9 mouse cellular contexts compared by ENCODE assay signal in genomic region chr10:69371441-69371840, GRCm38 (mm10). TPM values are rescaled to one million over a fixed set of nuclear protein-coding genes. Genes with fewer than 3 reads are reported as not detected.
DNase-seq lines count a peak whose midpoint lies in the region; ATAC-seq lines count a peak whose summit lies in the region.
"Had no signal": no experiment of that assay in that cellular context is flagged by ENCODE, and none has a peak within 500 bp of the region (broad histone marks: within the 10 kb centered on the region; RNA-seq: fewer than 3 reads in every experiment).

No protein-coding gene starts in this region.

- DNase-seq in frontal cortex, postnatal 10 days (ENCODE audit: low spot score in 2 of 2), result no peak
- peak; percentile 69 for DNase-seq in neural tube, embryonic 10.5 days (ENCODE audit: extremely low spot score, low spot score)
- DNase-seq in cerebellum, postnatal 10 days, result peak; percentile 70 to 74
- DNase-seq in kidney, postnatal 36 days, result peak; percentile 19 to 74
- peak; percentile 71 for DNase-seq in neural tube, embryonic 11.5 days (ENCODE audit: low spot score)
- DNase-seq in natural killer cell, adult 2 months (ENCODE audit: low spot score in 2 of 2), result no peak

- H3K36me3 ChIP-seq in neural tube, embryonic 15.5 days, result no peaks in the 10 kb centered on the region
- no peaks in the 10 kb centered on the region for H3K36me3 ChIP-seq in neural tube, embryonic 11.5 days (ENCODE audit: control insufficient read depth, insufficient read depth, low read length)
- H3K36me3 ChIP-seq: neural tube, embryonic 12.5 days had no signal

- no peaks in the 10 kb centered on the region for H3K27me3 ChIP-seq in neural tube, embryonic 15.5 days (replicated peaks)
- no peaks in the 10 kb centered on the region for H3K27me3 ChIP-seq in neural tube, embryonic 11.5 days (ENCODE audit: control insufficient read depth, insufficient read depth, low read length)
- H3K27me3 ChIP-seq: neural tube, embryonic 12.5 days had no signal

- H3K4me3 ChIP-seq in neural tube, embryonic 15.5 days (replicated peaks), result no peak overlapping the region
- no peak overlapping the region for H3K4me3 ChIP-seq in neural tube, embryonic 11.5 days (ENCODE audit: low read depth, low read length)
- H3K4me3 ChIP-seq: neural tube, embryonic 12.5 days had no signal

- H3K4me2 ChIP-seq in neural tube, embryonic 15.5 days, result no peak overlapping the region
- H3K4me2 ChIP-seq in neural tube, embryonic 11.5 days (ENCODE audit: low read depth), result no peak overlapping the region
- H3K4me2 ChIP-seq: neural tube, embryonic 12.5 days had no signal

- H3K9me3 ChIP-seq in neural tube, embryonic 15.5 days (replicated peaks), result no peaks in the 10 kb centered on the region
- H3K9me3 ChIP-seq in neural tube, embryonic 11.5 days (ENCODE audit: control insufficient read depth, low read length), result no peaks in the 10 kb centered on the region
- H3K9me3 ChIP-seq: neural tube, embryonic 12.5 days had no signal

- no peak overlapping the region for H3K9ac ChIP-seq in neural tube, embryonic 15.5 days (replicated peaks)
- H3K9ac ChIP-seq in neural tube, embryonic 11.5 days (ENCODE audit: low read length), result no peak overlapping the region
- H3K9ac ChIP-seq: neural tube, embryonic 12.5 days had no signal

- H3K4me1 ChIP-seq in neural tube, embryonic 15.5 days, result no peaks in the 10 kb centered on the region
- no peaks in the 10 kb centered on the region for H3K4me1 ChIP-seq in neural tube, embryonic 11.5 days (ENCODE audit: control insufficient read depth, insufficient read depth, low read length)
- H3K4me1 ChIP-seq: neural tube, embryonic 12.5 days had no signal

- 19% methylated on average over 10 of the region's 10 CpGs for WGBS in neural tube, embryonic 15.5 days
- 14% methylated on average over 10 of the region's 10 CpGs for WGBS in neural tube, embryonic 11.5 days

- ATAC-seq in frontal cortex, adult (ENCODE audit: low TSS enrichment), result peak; percentile 60; the same call in 1 of the 2 replicates
- ATAC-seq in neural tube, embryonic 15.5 days (ENCODE audit: low FRiP score), result no peak
- ATAC-seq in neural tube, embryonic 11.5 days (ENCODE audit: insufficient read depth, low FRiP score, low TSS enrichment), result no peak

- H3K27ac ChIP-seq in neural tube, embryonic 15.5 days (replicated peaks), result no peak overlapping the region
- no peak overlapping the region for H3K27ac ChIP-seq in neural tube, embryonic 11.5 days (ENCODE audit: low read depth, low read length)
- H3K27ac ChIP-seq: neural tube, embryonic 12.5 days had no signal

RNA-seq across cellular contexts. Expression of gene Cdk1, which starts 18.7 kb away (rescaled TPM):
- 54.8 and 142 TPM in 2 replicates for polyA plus RNA-seq in neural tube, embryonic 15.5 days (2015; fragmentation: Nextera tagmentation; extraction: Ambion mirVana)
- 370 and 374 TPM in 2 replicates for polyA plus RNA-seq in neural tube, embryonic 11.5 days (2014; fragmentation: Nextera tagmentation; extraction: Ambion mirVana)

RNA-seq across cellular contexts. Expression of gene Ank3, which starts 27.1 kb away (rescaled TPM):
- 84.8 and 89.5 TPM in 2 replicates for polyA plus RNA-seq in neural tube, embryonic 15.5 days (2015; fragmentation: Nextera tagmentation; extraction: Ambion mirVana)
- polyA plus RNA-seq in neural tube, embryonic 11.5 days (2014; fragmentation: Nextera tagmentation; extraction: Ambion mirVana), result 68.2 and 70.0 TPM in 2 replicates

Comparison
In these comparisons a context has a peak if more than half of its experiments do, and no peak if none do; other contexts are left out.
1. DNase-seq: peak in neural tube, embryonic 10.5 days (single experiment), cerebellum, postnatal 10 days (2 of 2), kidney, postnatal 36 days (2 of 2) and neural tube, embryonic 11.5 days (single experiment); none in frontal cortex, postnatal 10 days (0 of 2) and natural killer cell, adult 2 months (0 of 2).